Mouse (Mus musculus) spleen, adult 18-20 months (tissue): ENCODE measurements around the gene Npas2.

Experiments used
- DNase-seq, 2 experiments: peaks; one replicate each; pipeline ENCODE4 v3.0.0; 2022; ENCODE audit warnings: mixed read lengths in 2 of 2

Gene Npas2

DNA sequence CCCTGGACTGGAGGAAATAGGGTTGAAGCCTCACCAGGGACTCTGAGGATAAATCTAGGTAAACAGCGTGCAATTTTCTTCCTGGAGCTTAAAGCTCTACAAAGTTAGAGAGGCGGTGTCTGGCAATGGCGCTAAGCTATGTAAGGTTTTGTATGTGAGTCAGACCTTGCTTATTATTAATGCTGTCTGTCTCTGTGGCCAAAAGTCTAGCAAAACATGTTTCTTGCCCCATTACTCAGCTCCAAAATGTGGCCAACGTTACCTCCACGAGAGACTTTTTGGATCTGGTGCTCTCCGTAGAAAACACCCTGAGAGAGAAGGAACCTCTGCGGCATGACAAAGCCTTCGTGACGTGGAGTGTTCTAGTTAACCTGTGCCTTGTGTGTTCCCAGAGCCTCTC is 93.5 kb downstream of the Npas2 start:
- DNase-seq, result no peak

GRCm38 (mm10) chr1:39287831-39288230 is 94.3 kb downstream of the Npas2 start:
- DNase-seq, result no peak

- DNase-seq, result no peak
Observed at GRCm38 (mm10) chr1:39288425-39288824, 94.9 kb downstream of the Npas2 start.

- DNase-seq, result no peak
Observed at GRCm38 (mm10) chr1:39292001-39292400, 98.5 kb downstream of the Npas2 start.

DNA sequence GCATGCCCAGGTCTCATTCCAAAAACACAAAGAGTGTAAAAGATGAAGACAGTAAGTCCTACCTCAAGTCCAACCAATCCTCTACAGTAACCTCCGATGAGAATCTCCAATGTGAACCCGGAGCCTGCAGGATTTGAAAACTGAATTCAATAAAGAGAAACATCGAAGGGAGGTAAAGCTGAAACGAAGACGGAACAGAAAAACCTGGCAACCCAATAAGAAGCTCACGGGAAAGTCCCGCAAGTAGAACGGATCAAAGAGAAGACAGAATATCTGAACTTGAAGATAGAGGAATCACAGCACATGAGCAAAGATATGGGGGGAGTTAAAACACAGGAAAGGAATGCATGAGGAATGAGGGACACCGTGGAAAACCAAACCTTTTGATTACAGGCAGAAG is 104.8 kb downstream of the Npas2 start:
- no peak for DNase-seq

DNA sequence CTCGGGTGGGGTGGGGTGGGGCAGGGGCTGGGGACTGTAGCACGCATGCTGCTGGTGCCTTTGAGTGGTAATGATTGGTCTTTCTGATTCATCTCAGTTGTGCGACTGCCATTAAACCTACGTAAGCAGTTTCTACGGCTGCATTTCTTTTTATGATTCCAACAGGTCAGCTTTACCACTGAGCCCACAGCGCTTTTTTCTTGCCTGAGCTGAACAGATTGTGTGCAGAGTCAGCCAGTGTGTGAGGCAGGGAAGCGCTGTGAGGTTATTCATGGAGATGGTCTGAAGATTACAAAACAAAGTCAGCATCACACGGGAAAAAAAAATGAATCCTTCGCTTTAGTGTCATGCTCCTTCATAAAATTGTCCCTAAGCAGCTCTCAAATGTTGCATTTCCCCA is 106.7 kb downstream of the Npas2 start:
- DNase-seq, result no peak

DNA sequence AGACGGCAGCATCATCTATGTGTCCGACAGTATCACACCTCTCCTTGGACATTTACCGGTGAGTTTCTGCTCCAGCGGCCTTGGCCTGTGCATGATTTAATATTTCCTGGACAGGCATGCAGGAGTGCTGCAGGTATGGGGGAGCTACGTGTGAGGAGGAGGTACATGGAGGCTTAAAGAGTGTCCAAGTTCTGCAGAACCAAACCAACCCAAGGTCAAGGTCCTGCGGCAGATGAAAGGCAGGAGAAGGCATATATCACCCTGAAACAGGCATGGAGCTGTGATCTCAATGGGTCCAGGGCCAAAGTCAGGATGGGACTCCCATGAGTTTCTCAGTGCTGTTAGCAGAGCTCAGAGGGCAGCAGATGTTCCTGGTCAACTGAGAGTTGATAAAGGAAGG is 107.1 kb downstream of the Npas2 start:
- no peak for DNase-seq

DNA sequence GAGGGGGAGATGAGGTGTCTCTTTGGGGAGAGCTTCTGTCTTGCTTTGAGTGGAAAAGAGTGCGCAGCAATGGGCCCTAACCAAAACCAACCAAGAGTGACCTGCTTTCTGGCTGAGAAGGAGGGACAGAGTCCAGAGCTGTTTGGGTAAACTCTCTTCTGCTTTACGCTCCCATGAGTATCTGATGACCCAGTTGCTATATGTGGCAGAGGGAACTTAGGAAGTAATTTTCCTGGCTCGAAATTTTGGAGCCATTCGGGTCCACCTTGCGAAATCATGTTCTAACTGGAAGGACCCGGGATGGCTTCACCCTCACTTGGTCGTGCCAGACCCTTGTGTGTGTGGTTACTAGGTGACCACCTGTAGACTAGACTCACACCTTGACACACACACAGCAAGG is 108.7 kb downstream of the Npas2 start:
- DNase-seq, result no peak

- no peak for DNase-seq
Observed at GRCm38 (mm10) chr1:39303054-39303649, 109.6 kb downstream of the Npas2 start.

GRCm38 (mm10) chr1:39307291-39307690 is 113.8 kb downstream of the Npas2 start:
- DNase-seq, result no peak

DNA sequence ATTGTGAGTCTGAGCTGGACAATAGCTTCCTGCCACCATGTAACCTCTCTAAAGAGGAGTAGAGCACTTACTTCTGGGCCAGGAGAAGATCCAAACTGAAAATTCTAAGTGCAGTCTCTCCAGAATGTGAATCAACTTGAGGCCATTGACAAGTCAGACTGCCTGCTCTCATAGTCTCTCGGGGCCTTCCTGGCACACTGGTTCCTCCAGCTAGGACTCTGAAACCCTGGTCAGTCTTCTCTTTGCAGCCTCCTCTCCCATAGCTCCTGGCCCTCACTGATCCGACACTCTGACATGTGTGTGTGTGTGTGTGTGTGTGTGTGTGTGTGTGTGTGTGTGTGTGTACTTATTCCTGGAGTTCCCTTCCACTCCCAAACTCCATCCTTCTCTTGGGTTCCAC is 114.4 kb downstream of the Npas2 start:
- DNase-seq, result no peak

GRCm38 (mm10) chr1:39309548-39309947 is 116.0 kb downstream of the Npas2 start:
- DNase-seq, result no peak

DNA sequence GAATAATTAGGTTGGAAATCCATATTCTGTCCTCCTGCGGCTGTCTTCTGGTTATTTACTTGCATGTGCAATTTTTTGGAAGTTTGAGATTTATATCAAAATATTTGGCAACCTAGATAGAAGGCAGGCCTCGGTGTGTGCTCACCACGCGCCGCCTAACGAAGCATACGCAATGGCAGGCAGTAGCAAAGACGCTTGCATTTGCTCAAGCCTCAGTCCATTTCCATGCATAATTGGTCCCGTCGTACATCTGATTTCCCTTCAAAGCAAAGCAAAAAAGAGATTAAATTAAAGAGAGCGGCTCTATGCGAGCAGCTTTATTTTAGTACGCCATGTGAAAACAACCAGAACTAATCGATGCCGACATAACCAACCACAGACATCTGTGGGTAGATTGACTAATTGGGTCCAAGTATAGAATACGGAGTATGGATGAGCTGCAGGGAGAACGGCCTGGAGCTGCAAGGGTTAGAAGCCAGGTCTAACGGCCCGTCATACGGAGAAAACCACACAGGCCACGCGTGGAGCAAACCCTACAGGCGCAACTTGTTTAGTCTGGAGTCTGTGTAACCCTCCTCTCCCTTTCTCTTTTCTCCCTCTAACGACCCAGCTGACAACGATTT is 118.9 kb downstream of the Npas2 start:
- no peak for DNase-seq

- DNase-seq, result no peak
Observed at GRCm38 (mm10) chr1:39313352-39314245, 120.1 kb downstream of the Npas2 start.

DNA sequence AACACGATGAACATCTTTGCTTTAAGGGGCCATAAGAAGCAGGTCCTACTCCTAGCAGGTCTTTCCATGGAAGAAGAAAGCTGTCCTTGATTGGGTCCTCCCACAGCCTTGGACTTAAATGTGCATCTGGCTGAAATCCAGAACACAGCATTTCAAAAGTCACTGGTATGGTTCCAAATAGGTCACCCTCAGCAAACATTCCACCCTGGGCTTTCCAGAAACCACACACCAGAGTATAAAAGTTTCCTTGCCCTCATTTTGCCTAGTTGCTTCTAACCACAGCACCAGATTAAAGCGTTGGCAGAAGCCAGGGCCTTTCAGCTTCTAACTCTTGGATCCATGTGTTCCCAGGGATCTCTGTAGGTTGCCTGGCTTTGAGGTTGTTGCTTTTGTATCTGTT is 124.4 kb downstream of the Npas2 start:
- no peak for DNase-seq

- DNase-seq, result no peak
Observed at GRCm38 (mm10) chr1:39318870-39319269, 125.3 kb downstream of the Npas2 start.

DNA sequence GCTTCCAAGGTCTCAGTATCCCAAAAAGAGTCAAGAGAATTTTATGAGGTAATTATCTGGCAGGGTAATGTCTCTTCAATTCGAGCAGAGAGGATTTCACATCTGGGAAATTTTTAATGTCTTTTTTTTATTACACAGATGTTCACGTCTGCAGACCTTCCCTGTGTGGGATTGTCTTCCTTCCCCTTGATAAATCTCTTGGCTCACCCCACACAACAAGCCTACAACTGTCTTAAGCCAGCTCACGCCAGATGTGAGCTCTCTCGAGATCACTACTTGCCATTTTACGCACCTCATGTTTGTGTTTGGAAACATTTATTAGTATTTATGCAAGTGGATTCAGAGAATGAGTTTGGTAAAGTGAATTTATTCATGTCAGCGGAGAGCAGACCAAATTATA is 128.4 kb downstream of the Npas2 start:
- no peak for DNase-seq

- DNase-seq, result no peak
Observed at GRCm38 (mm10) chr1:39325228-39325627, 131.7 kb downstream of the Npas2 start.

- DNase-seq, result no peak
Observed at GRCm38 (mm10) chr1:39327546-39327945, 134.0 kb downstream of the Npas2 start.

DNA sequence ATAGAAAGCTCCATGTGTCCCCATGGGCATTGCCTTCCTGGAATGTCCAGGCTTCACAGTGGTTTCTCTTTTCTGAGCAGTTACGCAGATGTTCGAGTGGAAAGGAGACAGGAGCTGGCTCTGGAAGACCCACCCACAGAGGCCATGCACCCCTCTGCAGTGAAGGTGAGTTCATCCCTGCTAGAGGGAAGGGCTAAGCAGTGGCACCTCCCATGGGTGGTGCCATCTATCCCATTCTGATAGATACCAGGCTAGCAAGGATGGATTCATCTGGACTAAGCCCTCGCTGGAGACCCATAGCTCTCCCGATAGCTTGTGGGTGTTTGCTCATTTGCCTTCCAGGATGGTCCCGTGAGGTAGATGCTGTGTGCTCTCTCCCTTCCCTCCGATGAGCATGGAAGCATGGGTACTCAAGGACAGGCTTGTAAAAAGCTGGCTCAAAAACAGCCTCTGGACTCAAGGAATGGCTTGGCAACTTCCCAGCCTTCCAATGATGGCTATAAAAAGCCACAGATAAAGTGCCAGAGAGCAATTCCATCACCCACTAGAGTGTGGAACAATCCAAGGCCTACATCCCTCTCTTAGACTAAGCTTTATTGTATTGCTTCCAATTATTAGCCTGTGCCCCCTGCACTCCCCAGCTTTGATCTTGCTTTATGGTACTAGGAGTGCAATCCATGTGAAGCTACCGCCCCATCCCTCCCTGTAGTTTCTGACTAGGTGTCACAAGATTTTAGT is 137.5 kb downstream of the Npas2 start:
- no peak for DNase-seq

GRCm38 (mm10) chr1:39332456-39332855 is 138.9 kb downstream of the Npas2 start:
- DNase-seq, result no peak

DNA sequence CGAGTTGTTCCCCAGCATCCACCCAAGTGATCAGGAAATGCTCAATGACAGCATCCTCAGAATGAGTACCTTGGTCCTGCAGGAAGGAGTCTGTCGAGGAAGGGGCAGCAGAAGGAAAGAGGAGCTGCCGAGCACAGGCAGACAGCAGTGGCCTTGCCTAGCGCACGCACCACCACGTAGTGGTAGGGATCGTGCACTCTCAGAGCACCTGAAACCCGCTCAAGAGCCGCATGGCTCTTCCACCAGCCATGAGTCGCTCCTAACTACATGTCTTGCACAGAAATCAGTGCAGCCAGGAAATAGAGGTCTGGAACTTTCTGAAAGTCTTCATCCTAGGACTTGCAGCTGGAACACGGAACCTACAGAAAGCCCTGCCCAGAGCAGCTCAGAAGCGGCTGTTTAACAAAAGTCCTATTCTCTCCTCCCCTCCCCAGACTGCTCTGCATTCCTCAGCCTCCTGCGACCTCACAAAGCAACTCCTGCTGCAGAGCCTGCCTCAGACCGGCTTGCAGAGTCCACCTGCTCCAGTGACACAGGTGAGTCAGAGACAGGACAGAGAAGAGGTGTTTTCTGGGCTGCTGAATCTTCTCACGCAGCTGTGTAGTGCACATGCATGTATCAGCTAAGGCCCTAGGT is 142.1 kb downstream of the Npas2 start:
- no peak for DNase-seq

DNA sequence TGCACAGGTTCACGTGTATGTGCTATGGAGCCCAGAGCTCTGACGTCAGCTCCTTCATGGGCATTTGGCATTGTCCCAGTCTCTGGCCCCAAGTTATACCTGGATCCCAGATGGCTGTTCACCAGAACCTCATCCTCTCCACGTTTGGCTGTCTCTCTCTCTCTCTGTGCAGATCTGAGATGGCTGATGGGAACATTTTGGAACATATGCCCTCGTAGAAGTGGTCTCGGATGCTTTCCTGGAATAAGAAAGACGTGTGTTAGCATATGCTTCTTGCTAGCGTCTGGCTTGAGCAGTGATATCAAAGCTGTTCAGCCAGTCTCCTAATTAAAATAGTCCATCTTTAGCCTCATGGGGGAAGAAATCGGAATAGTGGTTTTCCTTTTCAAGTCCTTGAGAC is 143.3 kb downstream of the Npas2 start:
- DNase-seq, result no peak
